ENCODE assay signal across 8 mouse cellular contexts in genomic region chr12:84316721-84317621, GRCm38 (mm10). TPM values are rescaled to one million over a fixed set of nuclear protein-coding genes. Genes with fewer than 3 reads are reported as not detected.
DNase-seq lines count a peak whose midpoint lies in the region; ATAC-seq and TF ChIP-seq lines count a peak whose summit lies in the region.

Zfp410 (plus strand) TSS chr12:84316852.

- DNase-seq in MEL (ENCODE audit: low read depth, low spot score) = peak; percentile 88
- peak; percentile 91 to 95 for DNase-seq in cerebellum, adult 2 months
- DNase-seq in forelimb bud, embryonic 11.5 days (ENCODE audit: low read depth, low spot score) = peak; percentile 90
- DNase-seq in layer of hippocampus, adult 9-10 months (ENCODE audit: low spot score) = peak; percentile 56
- DNase-seq in ovary, postnatal 10 days (ENCODE audit: low spot score) = peak; percentile 68
- DNase-seq in thymus, postnatal 10 days (ENCODE audit: low spot score in 2 of 2) = peak; percentile 71 to 81

- H3K79me2 ChIP-seq in MEL (ENCODE audit: control insufficient read depth, insufficient read depth, low read length, poor library complexity) = peaks cover 28% of the 10 kb centered on the region

- no peak for TF ChIP-seq CTCF in MEL (IDR thresholded peaks at IDR 0.05 in 2 of 3, conservative IDR thresholded peaks at IDR 0.05 in 1 of 3; ENCODE audit: control insufficient read depth in 1 of 3, insufficient read depth in 1 of 3, low read depth in 2 of 3, low read length in 3 of 3, poor library complexity in 1 of 3, severe bottlenecking in 1 of 3)
- no peak for TF ChIP-seq CTCF in cerebellum, adult 2 months (IDR thresholded peaks at IDR 0.05; ENCODE audit: borderline replicate concordance, insufficient read depth, low read depth, low read length)

- no peak for TF ChIP-seq EP300 in MEL (IDR thresholded peaks at IDR 0.05; ENCODE audit: low read depth in 1 of 2, low read length in 2 of 2)

- under 1% methylated on average over 77 of the region's 77 CpGs for WGBS in cerebellum, adult 2 months
- WGBS in lung, embryonic 16.5 days = under 1% methylated on average over 77 of the region's 77 CpGs

- H3K4me3 ChIP-seq in MEL (ENCODE audit: control insufficient read depth in 1 of 2, insufficient read depth in 1 of 2, low read depth in 2 of 2, low read length in 2 of 2) = peak within 1 kb of the TSS; percentile 86 to 91
- H3K4me3 ChIP-seq in cerebellum, adult 2 months (replicated peaks; ENCODE audit: insufficient read depth, low read depth, low read length) = peak within 1 kb of the TSS; percentile 85
- peak within 1 kb of the TSS; percentile 99 for H3K4me3 ChIP-seq in lung, embryonic 16.5 days (ENCODE audit: low read length)

- H3K4me1 ChIP-seq in MEL (ENCODE audit: control insufficient read depth in 1 of 2, insufficient read depth in 2 of 2, low read length in 2 of 2) = peaks cover 7 to 11% of the 10 kb centered on the region in 2 experiments; a peak in 3 of 4 replicates
- no peaks in the 10 kb centered on the region for H3K4me1 ChIP-seq in cerebellum, adult 2 months (ENCODE audit: control insufficient read depth, insufficient read depth, low read length)
- H3K4me1 ChIP-seq in lung, embryonic 16.5 days (replicated peaks; ENCODE audit: control insufficient read depth, insufficient read depth, low read length) = peaks cover 10% of the 10 kb centered on the region

- H3K27ac ChIP-seq in MEL (ENCODE audit: control insufficient read depth, low read depth, low read length) = peak within 1 kb of the TSS; percentile 59
- peak within 1 kb of the TSS; percentile 91 for H3K27ac ChIP-seq in cerebellum, adult 2 months (ENCODE audit: insufficient read depth, low read length)
- peak within 1 kb of the TSS; percentile 99 for H3K27ac ChIP-seq in lung, embryonic 16.5 days (ENCODE audit: low read length)

- TF ChIP-seq POLR2A in MEL (IDR thresholded peaks at IDR 0.05; ENCODE audit: control insufficient read depth in 1 of 2, insufficient read depth in 1 of 2, low read depth in 1 of 2, low read length in 2 of 2, poor library complexity in 1 of 2) = peak; percentile 81 to 84; a peak in 3 of 4 replicates
- peak; percentile 50; the same call in 1 of the 2 replicates for TF ChIP-seq POLR2A in cerebellum, adult 2 months (IDR thresholded peaks at IDR 0.05; ENCODE audit: borderline replicate concordance, insufficient read depth, low read length)

- TF ChIP-seq RAD21 in MEL (IDR thresholded peaks at IDR 0.05; ENCODE audit: low read depth, low read length) = no peak

- H3K9me3 ChIP-seq in MEL (replicated peaks; ENCODE audit: insufficient read depth, low read length) = no peaks in the 10 kb centered on the region
- H3K9me3 ChIP-seq in lung, embryonic 16.5 days (ENCODE audit: control insufficient read depth, low read length) = no peaks in the 10 kb centered on the region

- peak; percentile 88 to 94 for ATAC-seq in hematopoietic stem cell, adult 5-6 weeks (replicated peaks in 1 of 2; ENCODE audit: insufficient read depth in 1 of 2, low FRiP score in 2 of 2, low TSS enrichment in 1 of 2, low read depth in 1 of 2, poor library complexity in 2 of 2, severe bottlenecking in 2 of 2)
- ATAC-seq in lung, embryonic 16.5 days (ENCODE audit: low read depth) = peak; percentile 98

- H3K4me2 ChIP-seq in lung, embryonic 16.5 days (ENCODE audit: low read depth, low read length) = peak within 1 kb of the TSS; percentile 86

- peak within 1 kb of the TSS; percentile 81 for H3K9ac ChIP-seq in MEL (ENCODE audit: control insufficient read depth, low read depth, low read length, poor library complexity, severe bottlenecking)
- peak within 1 kb of the TSS; percentile 100 for H3K9ac ChIP-seq in lung, embryonic 16.5 days (ENCODE audit: low read length)

- no peaks in the 10 kb centered on the region for H3K27me3 ChIP-seq in MEL (ENCODE audit: control insufficient read depth in 1 of 2, insufficient read depth in 2 of 2, low read length in 2 of 2)
- no peaks in the 10 kb centered on the region for H3K27me3 ChIP-seq in cerebellum, adult 2 months (ENCODE audit: control insufficient read depth, insufficient read depth, low read length)
- H3K27me3 ChIP-seq in lung, embryonic 16.5 days (ENCODE audit: control insufficient read depth, insufficient read depth, low read depth, low read length) = no peaks in the 10 kb centered on the region

- H3K36me3 ChIP-seq in MEL (ENCODE audit: control insufficient read depth in 1 of 2, insufficient read depth in 2 of 2, low read length in 2 of 2) = peaks cover 0 to 25% of the 10 kb centered on the region in 2 experiments; a peak in 2 of 4 replicates
- H3K36me3 ChIP-seq in lung, embryonic 16.5 days (ENCODE audit: control insufficient read depth, insufficient read depth, low read length) = no peaks in the 10 kb centered on the region

TF ChIP-seq in MEL, 35 proteins besides CTCF, POLR2A, EP300 and RAD21:
- TF ChIP-seq POLR2AphosphoS5 (IDR thresholded peaks at IDR 0.05; ENCODE audit: borderline replicate concordance, low read depth, low read length) (no peak), TAL1 (IDR thresholded peaks at IDR 0.05; ENCODE audit: low read length) (no peak), NELFE (IDR thresholded peaks at IDR 0.05; ENCODE audit: low read depth, low read length) (peak; percentile 80; the same call in 1 of the 2 replicates), ZKSCAN1 (IDR thresholded peaks at IDR 0.05; ENCODE audit: low read depth, low read length) (no peak), JUND (IDR thresholded peaks at IDR 0.05; ENCODE audit: low read depth, low read length) (no peak), SIN3A (IDR thresholded peaks at IDR 0.05; ENCODE audit: low read length) (peak; percentile 55; the same call in 1 of the 2 replicates), CHD1 (IDR thresholded peaks at IDR 0.05; ENCODE audit: low read depth, low read length) (no peak), CHD2 (IDR thresholded peaks at IDR 0.05; ENCODE audit: low read length) (no peak), KAT2A (conservative IDR thresholded peaks at IDR 0.05; ENCODE audit: low read depth, low read length) (peak; percentile 16; the same call in 1 of the 2 replicates), ETS1 (IDR thresholded peaks at IDR 0.05; ENCODE audit: low read depth, low read length) (peak; percentile 16; the same call in 1 of the 2 replicates), MYB (IDR thresholded peaks at IDR 0.05; ENCODE audit: low read depth, low read length) (no peak), UBTF (IDR thresholded peaks at IDR 0.05; ENCODE audit: borderline replicate concordance, insufficient read depth, low read depth, low read length) (no peak), USF1 (IDR thresholded peaks at IDR 0.05; ENCODE audit: low read depth, low read length) (no peak), TCF12 (IDR thresholded peaks at IDR 0.05; ENCODE audit: low read depth, low read length) (no peak; the same call in 1 of the 2 replicates), GABPA (IDR thresholded peaks at IDR 0.05; ENCODE audit: low read depth, low read length) (no peak), GATA1 (IDR thresholded peaks at IDR 0.05; ENCODE audit: low read depth, low read length) (no peak), ZC3H11A (IDR thresholded peaks at IDR 0.05; ENCODE audit: low read depth, low read length) (no peak), MXI1 (IDR thresholded peaks at IDR 0.05; ENCODE audit: low read depth, low read length) (no peak; the same call in 1 of the 2 replicates), MAFK (IDR thresholded peaks at IDR 0.05; ENCODE audit: borderline replicate concordance, low read depth, low read length) (no peak), USF2 (IDR thresholded peaks at IDR 0.05; ENCODE audit: borderline replicate concordance in 1 of 2, insufficient read depth in 1 of 2, low read depth in 1 of 2, low read length in 2 of 2) (no peak), ELF1 (IDR thresholded peaks at IDR 0.05; ENCODE audit: low read depth, low read length) (peak; percentile 82; the same call in 1 of the 2 replicates), TBP (IDR thresholded peaks at IDR 0.05; ENCODE audit: low read depth, low read length) (peak; percentile 57; the same call in 1 of the 2 replicates), SMC3 (IDR thresholded peaks at IDR 0.05; ENCODE audit: low read depth, low read length) (no peak), ZMIZ1 (IDR thresholded peaks at IDR 0.05; ENCODE audit: low read depth, low read length) (peak; percentile 72), MYC (IDR thresholded peaks at IDR 0.05; ENCODE audit: low read depth, low read length) (no peak), ZNF384 (IDR thresholded peaks at IDR 0.05; ENCODE audit: low read depth, low read length) (no peak), RCOR1 (IDR thresholded peaks at IDR 0.05; ENCODE audit: low read depth, low read length) (no peak), E2F4 (IDR thresholded peaks at IDR 0.05; ENCODE audit: borderline replicate concordance, low read depth, low read length) (no peak), MAX (IDR thresholded peaks at IDR 0.05; ENCODE audit: low read length) (no peak), MEF2A (IDR thresholded peaks at IDR 0.05; ENCODE audit: extremely low read depth, insufficient replicate concordance, low read depth, low read length, poor library complexity, severe bottlenecking) (no peak), MAZ (IDR thresholded peaks at IDR 0.05; ENCODE audit: low read depth, low read length) (peak; percentile 26; the same call in 1 of the 2 replicates), HCFC1 (IDR thresholded peaks at IDR 0.05; ENCODE audit: low read depth, low read length) (peak; percentile 82), BHLHE40 (IDR thresholded peaks at IDR 0.05; ENCODE audit: borderline replicate concordance, low read depth, low read length) (no peak), NRF1 (IDR thresholded peaks at IDR 0.05; ENCODE audit: insufficient read depth, low read depth, low read length, poor library complexity, severe bottlenecking) (no peak), POLR2AphosphoS2 (IDR thresholded peaks at IDR 0.05; ENCODE audit: low read length) (peak; percentile 96)

RNA-seq across cellular contexts. Expression of gene Zfp410, which starts in this region (rescaled TPM):
- total RNA-seq in MEL (2012; rRNA removed) = 45.5 and 45.7 TPM in 2 replicates
- 100 to 1,000 TPM; 182 to 189 TPM for polyA plus RNA-seq in MEL (2012; ENCODE audit: insufficient read depth in 1 of 2, insufficient read length in 2 of 2, low read depth in 1 of 2, low replicate concordance in 2 of 2, missing spikeins in 1 of 2)
- 44.4 and 52.4 TPM in 2 replicates for polyA plus RNA-seq in cerebellum, adult 2 months (2012; rRNA removed)
- total RNA-seq in hematopoietic stem cell, adult 5-6 weeks (2017) = 37.7 and 65.5 TPM in 2 replicates
- polyA plus RNA-seq in lung, embryonic 16.5 days (2015; fragmentation: Nextera tagmentation; extraction: Ambion mirVana) = 75.8 and 93.8 TPM in 2 replicates

Comparison
In these comparisons a context has a peak if more than half of its experiments do, and no peak if none do; other contexts are left out.
1. Peak in every context shown above with its lines: DNase-seq, ATAC-seq, H3K4me3 ChIP-seq and H3K27ac ChIP-seq.